In genomic region chr13:29855281-29856031, GRCm38 (mm10) we compare ENCODE assay signal across 8 mouse cellular contexts. TPM values are rescaled to one million over a fixed set of nuclear protein-coding genes. Genes with fewer than 3 reads are reported as not detected.
DNase-seq lines count a peak whose midpoint lies in the region; TF ChIP-seq lines count a peak whose summit lies in the region.

Cdkal1 (minus strand) TSS chr13:29855674.

- H3K9me3 ChIP-seq in megakaryocyte, embryonic 14.5 days, result no peaks in the 10 kb centered on the region

- no peaks in the 10 kb centered on the region for H3K27me3 ChIP-seq in megakaryocyte, embryonic 14.5 days (replicated peaks)

- H3K27ac ChIP-seq in gastrocnemius, adult 2 months, result peak within 1 kb of the TSS; percentile 90

- intact Hi-C loops in gastrocnemius, adult 2 months (cut with DNase I), result loop anchor here (2.0 to 5.0 kb wide), 2 partner anchors 131 to 402 kb away; partner anchors contain the start of gene E2f3

- peak; percentile 48 for DNase-seq in WW6 (ENCODE audit: low read depth, low spot score)
- peak; percentile 68 to 77 for DNase-seq in cerebellum, postnatal 4 days (ENCODE audit: low spot score in 2 of 2)
- DNase-seq in gastrocnemius, adult 2 months, result peak; percentile 92
- DNase-seq in hindlimb bud, embryonic 11.5 days (ENCODE audit: extremely low spot score, low read depth, low spot score), result peak; percentile 66
- peak; percentile 70 to 78 for DNase-seq in left cerebral cortex, adult 8-10 months (ENCODE audit: low spot score in 2 of 2)
- peak; percentile 88 to 91 for DNase-seq in right cerebral cortex, postnatal 10 days (ENCODE audit: low spot score in 2 of 2)
- peak; percentile 83 for DNase-seq in urinary bladder, postnatal 25 days (ENCODE audit: low spot score)

- H3K4me1 ChIP-seq in megakaryocyte, embryonic 14.5 days, result peaks cover 30% of the 10 kb centered on the region; the same call in 1 of the 2 replicates

- TF ChIP-seq CTCF in gastrocnemius, adult 2 months (IDR thresholded peaks at IDR 0.05), result 0 out of 2 replicates have a peak, but pooled peaks have one; percentile 1

- peaks cover 21% of the 10 kb centered on the region for H3K36me3 ChIP-seq in megakaryocyte, embryonic 14.5 days (replicated peaks; ENCODE audit: low read length)

- H3K4me3 ChIP-seq in gastrocnemius, adult 2 months, result peak within 1 kb of the TSS; percentile 78
- peak within 1 kb of the TSS; percentile 93 for H3K4me3 ChIP-seq in megakaryocyte, embryonic 14.5 days (replicated peaks)

RNA-seq across cellular contexts. Expression of gene Cdkal1, which starts in this region (rescaled TPM):
- 10 to 100 TPM; 35.4 to 35.5 TPM for total RNA-seq in gastrocnemius, adult 2 months (2021)
- total RNA-seq in left cerebral cortex, adult 8-10 months (2022), result 10 to 100 TPM; 21.7 to 40.8 (median 26.9) TPM
- 0.50 TPM in 2 replicates for polyA plus RNA-seq in megakaryocyte, embryonic 14.5 days (2012; ENCODE audit: insufficient read depth, low replicate concordance)

Comparison
In these comparisons a context has a peak if more than half of its experiments do, and no peak if none do; other contexts are left out.
1. Peak in every context shown above with its lines: DNase-seq, H3K4me3 ChIP-seq and H3K27ac ChIP-seq.